In the genomic region with DNA sequence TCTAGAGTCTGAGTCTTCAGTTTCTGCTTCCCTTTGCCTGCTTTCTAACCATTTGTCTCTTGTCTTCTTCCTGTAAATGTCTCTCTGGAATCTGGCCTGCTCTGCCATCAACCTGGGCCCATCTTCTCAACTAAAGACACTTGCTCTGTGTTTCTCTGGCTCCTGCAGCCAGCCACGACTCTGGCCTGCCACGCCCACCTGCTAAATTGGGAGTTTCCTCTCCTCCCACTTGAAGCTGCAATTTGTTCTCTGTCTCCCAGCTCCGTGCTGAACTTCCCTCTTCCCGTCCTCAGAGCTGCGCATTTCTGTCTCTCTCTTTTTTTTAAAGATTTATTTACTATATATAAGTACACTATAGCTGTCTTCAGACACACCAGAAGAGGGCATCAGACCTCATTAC, we compare ENCODE assay signal across 31 mouse cellular contexts. TPM values are rescaled to one million over a fixed set of nuclear protein-coding genes. Genes with fewer than 3 reads are reported as not detected.
"Had no signal": no experiment of that assay in that cellular context is flagged by ENCODE, and none has a peak within 500 bp of the region (broad histone marks: within the 10 kb centered on the region; RNA-seq: fewer than 3 reads in every experiment).

No protein-coding gene starts in this region.

- H3K27me3 ChIP-seq: liver, embryonic 13.5 days; midbrain, embryonic 15.5 days; neural tube, embryonic 12.5 days; neural tube, embryonic 15.5 days had no signal

- ATAC-seq: midbrain, embryonic 15.5 days had no signal

- H3K4me3 ChIP-seq: layer of hippocampus, adult 2 months; left cerebral cortex, adult 2 months; liver, embryonic 13.5 days; midbrain, embryonic 12.5 days; midbrain, embryonic 15.5 days; neural tube, embryonic 12.5 days; neural tube, embryonic 15.5 days had no signal

- DNase-seq: kidney, adult 11 months; kidney, adult 8-10 months; kidney, postnatal 25 days; layer of hippocampus, adult 9-11 months; layer of hippocampus, postnatal 36 days; liver, embryonic 13.5 days; lung, embryonic 14.5 days; lung, postnatal 14 days; right cerebral cortex, adult 18-20 months; right cerebral cortex, postnatal 14 days; right cerebral cortex, postnatal 4 days; thymus, adult 2 months; thymus, postnatal 14 days had no signal

- H3K4me1 ChIP-seq: neural tube, embryonic 12.5 days had no signal

- H3K36me3 ChIP-seq: liver, embryonic 13.5 days; midbrain, embryonic 12.5 days; midbrain, embryonic 15.5 days; neural tube, embryonic 12.5 days; neural tube, embryonic 15.5 days had no signal

- H3K9me3 ChIP-seq: liver, embryonic 13.5 days; midbrain, embryonic 12.5 days; midbrain, embryonic 15.5 days; neural tube, embryonic 12.5 days; neural tube, embryonic 15.5 days had no signal

- H3K27ac ChIP-seq: layer of hippocampus, adult 2 months; left cerebral cortex, adult 2 months; liver, embryonic 13.5 days; macrophage; midbrain, embryonic 12.5 days; midbrain, embryonic 15.5 days; neural tube, embryonic 12.5 days; neural tube, embryonic 15.5 days; stomach, postnatal 0 days had no signal

RNA-seq across cellular contexts. Expression of a gene that starts 5.0 kb away (rescaled TPM):
- total RNA-seq: megakaryocyte-erythroid progenitor cell, adult 5-6 weeks had no signal
- polyA plus RNA-seq: limb, embryonic 11.5 days had no signal

RNA-seq across cellular contexts. Expression of a gene that starts 23.4 kb away (rescaled TPM):
- total RNA-seq: layer of hippocampus, adult 2 months; layer of hippocampus, postnatal 36 days; left cerebral cortex, adult 2 months; left cerebral cortex, postnatal 10 days; left cerebral cortex, postnatal 36 days; liver, adult 2 months had no signal
- polyA plus RNA-seq: kidney, embryonic 16.5 days; limb, embryonic 11.5 days; liver, adult 2 months; liver, embryonic 13.5 days; liver, embryonic 16.5 days; macrophage; midbrain, embryonic 15.5 days; neural tube, embryonic 12.5 days; neural tube, embryonic 15.5 days had no signal

RNA-seq across cellular contexts. Expression of a gene that starts 46.5 kb away (rescaled TPM):
- total RNA-seq: layer of hippocampus, adult 2 months; layer of hippocampus, postnatal 36 days; left cerebral cortex, adult 2 months; left cerebral cortex, postnatal 10 days; left cerebral cortex, postnatal 36 days; liver, adult 2 months; megakaryocyte-erythroid progenitor cell, adult 5-6 weeks had no signal
- polyA plus RNA-seq: kidney, embryonic 16.5 days; large intestine, adult 2 months; limb, embryonic 11.5 days; liver, adult 2 months; liver, embryonic 13.5 days; liver, embryonic 16.5 days; lung, embryonic 14.5 days; macrophage; midbrain, embryonic 12.5 days; midbrain, embryonic 15.5 days; neural tube, embryonic 12.5 days; neural tube, embryonic 15.5 days; stomach, embryonic 14.5 days; stomach, postnatal 0 days; thymus, adult 2 months; urinary bladder, adult 2 months had no signal
